Mouse (Mus musculus) intestine, embryonic 14.5 days (tissue): ENCODE measurements around the gene Higd1b. TPM values are rescaled to one million over a fixed set of nuclear protein-coding genes. Genes with fewer than 3 reads are reported as not detected.

ENCODE experiments used
- ATAC-seq: fragments of 200-750 bp; cut with Nextera tagmentation; replicated peaks from 2 replicates; pipeline ENCODE4 v1.8.0; 2017; ENCODE audit warnings: low read depth, moderate number of reproducible peaks, moderate TSS enrichment, moderate library complexity; ENCODE audit not compliant: low FRiP score, low TSS enrichment
- DNase-seq: peaks from one replicate; pipeline ENCODE4 v3.0.0-alpha.2; 2018; ENCODE audit warnings: low spot score
- H3K27ac ChIP-seq: fragments of 300-500 bp; sonication (generic); 2 replicates; pipeline ENCODE4 v1.5.1; 2014; ENCODE audit warnings: low read depth, mild to moderate bottlenecking, control low read depth
- H3K27me3 ChIP-seq: fragments of 300-500 bp; sonication (generic); replicated peaks from 2 replicates; pipeline ENCODE4 v1.6.1; 2014; ENCODE audit warnings: low read length, control low read depth; ENCODE audit not compliant: control insufficient read depth, insufficient read depth
- H3K36me3 ChIP-seq: fragments of 300-500 bp; sonication (generic); 2 replicates; pipeline ENCODE4 v1.6.1; 2014; ENCODE audit warnings: low read length, control low read depth; ENCODE audit not compliant: control insufficient read depth, insufficient read depth
- H3K4me1 ChIP-seq: fragments of 300-500 bp; sonication (generic); replicated peaks from 2 replicates; pipeline ENCODE4 v1.6.1; 2014; ENCODE audit warnings: low read length, control low read depth, mixed read lengths; ENCODE audit not compliant: control insufficient read depth, insufficient read depth
- H3K4me2 ChIP-seq: fragments of 300-500 bp; sonication (generic); 2 replicates; pipeline ENCODE4 v1.6.1; 2014; ENCODE audit warnings: low read length
- H3K4me3 ChIP-seq: fragments of 300-500 bp; sonication (generic); 2 replicates; pipeline ENCODE4 v1.5.1; 2014; ENCODE audit warnings: low read depth, low read length, control low read depth, mixed read lengths
- H3K9ac ChIP-seq: fragments of 300-500 bp; sonication (generic); 2 replicates; pipeline ENCODE4 v1.6.1; 2014; ENCODE audit warnings: mild to moderate bottlenecking, low read length
- H3K9me3 ChIP-seq: fragments of 300-500 bp; sonication (generic); 2 replicates; pipeline ENCODE4 v1.6.1; 2016; ENCODE audit warnings: low read length, control low read depth; ENCODE audit not compliant: control insufficient read depth
- WGBS: fragments of 180-500 bp; shearing (Covaris S2); extraction: QIAGEN DNeasy Blood & Tissue Kit; methylation state at CpG from one replicate; pipeline ENCODE4 v1.1.7; 2014; 5-methylcytosine and 5-hydroxymethylcytosine counted together
- polyA plus RNA-seq: library from polyadenylated mRNA; unstranded; fragments of >200 nt; fragmentation: Nextera tagmentation; extraction: Ambion mirVana; gene quantifications from 2 replicates; pipeline ENCODE4 v1.2.1, GENCODE M21; 2014

Gene Higd1b
- polyA plus RNA-seq, 1 experiment from 2014 or later: not detected

DNA sequence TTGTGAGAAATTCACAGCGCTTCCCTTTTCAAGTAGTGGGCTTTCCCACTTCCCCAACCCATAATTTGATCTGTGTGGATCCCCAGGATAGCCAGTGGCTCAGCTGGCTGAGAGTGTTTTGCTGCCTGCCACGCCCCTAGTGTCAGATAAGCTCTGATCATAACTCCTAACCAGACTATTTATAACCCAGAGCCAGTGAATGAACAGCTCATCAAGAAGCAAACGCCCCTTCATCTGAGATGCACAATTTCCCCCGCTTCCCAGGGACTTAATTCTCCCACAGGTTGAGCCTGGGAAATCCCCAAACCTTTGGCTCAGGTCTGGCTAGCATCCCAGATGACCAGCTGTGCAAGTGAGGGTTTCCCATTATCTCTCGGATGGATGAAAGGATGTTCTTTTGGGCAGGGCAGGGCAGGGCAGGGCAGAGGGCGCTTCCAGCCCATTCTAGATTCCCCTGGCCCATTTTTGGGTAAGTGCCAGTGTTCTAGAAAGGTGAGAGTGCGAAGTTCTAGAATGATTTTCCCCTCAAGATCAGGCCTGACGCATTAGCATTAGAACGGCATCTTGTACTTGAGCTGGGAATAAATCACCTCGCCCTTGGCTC is 49.1 kb downstream of the Higd1b start, which contains the start of gene Fam187a:
TSS of gene Fam187a (plus strand) at position 554 of the 604 bp plus-strand sequence.
- Histone ChIP-seq H3K4me1 (peaks cover 9% of the 10 kb centered on the region), H3K9ac (no peak within 1 kb of the TSS), H3K4me3 (no peak within 1 kb of the TSS), H3K27ac (no peak within 1 kb of the TSS), H3K27me3 (peaks cover 3% of the 10 kb centered on the region; the same call in 1 of the 2 replicates), H3K36me3 (no peaks in the 10 kb centered on the region), H3K4me2 (no peak within 1 kb of the TSS), H3K9me3 (no peaks in the 10 kb centered on the region)
- 58% methylated on average over 10 of the region's 10 CpGs for WGBS
- DNase-seq (no peak), ATAC-seq (no peak)

GRCm38 (mm10) chr11:102887433-102887832 is 51.8 kb downstream of the Higd1b start:
- WGBS: 84% methylated on average over 5 of the region's 5 CpGs
- DNase-seq (no peak), ATAC-seq (no peak)
- Histone ChIP-seq H3K4me3 (no peak overlapping the region), H3K9me3 (no peaks in the 10 kb centered on the region), H3K4me2 (no peak overlapping the region), H3K4me1 (0 out of 2 replicates have a peak, but pooled peaks cover 2% of the 10 kb centered on the region), H3K27ac (no peak overlapping the region), H3K27me3 (peaks cover 3% of the 10 kb centered on the region; the same call in 1 of the 2 replicates), H3K36me3 (no peaks in the 10 kb centered on the region), H3K9ac (no peak overlapping the region)

Other genes starting within 250 kb of the Higd1b start
- 20.4 and 21.9 TPM in 2 replicates for gene Fzd2, start 231.5 kb upstream of the Higd1b start, polyA plus RNA-seq
- gene Meioc, start 172.1 kb upstream of the Higd1b start, polyA plus RNA-seq: 0.31 and 1.3 TPM in 2 replicates
- gene Ccdc43, start 138.1 kb upstream of the Higd1b start, polyA plus RNA-seq: 43.5 and 43.6 TPM in 2 replicates
- gene Adam11, start 74.4 kb upstream of the Higd1b start, polyA plus RNA-seq: 4.9 and 5.8 TPM in 2 replicates
- gene Gjc1, start 16.1 kb upstream of the Higd1b start, polyA plus RNA-seq: 47.7 and 57.7 TPM in 2 replicates
- 180 and 184 TPM in 2 replicates for gene Eftud2, start 45.1 kb downstream of the Higd1b start, polyA plus RNA-seq
- gene Ccdc103, start 45.4 kb downstream of the Higd1b start, polyA plus RNA-seq: 0.81 and 1.2 TPM in 2 replicates
- not detected in 2 replicates for gene Fam187a, start 49.3 kb downstream of the Higd1b start, polyA plus RNA-seq
- 0.28 and 0.58 TPM in 2 replicates for gene Gfap, start 65.1 kb downstream of the Higd1b start, polyA plus RNA-seq
- 7.0 and 7.8 TPM in 2 replicates for gene Kif18b, start 89.3 kb downstream of the Higd1b start, polyA plus RNA-seq
- gene C1ql1, start 110.8 kb downstream of the Higd1b start, polyA plus RNA-seq: 8.2 and 9.0 TPM in 2 replicates
- 69.3 and 69.7 TPM in 2 replicates for gene Nmt1, start 192.3 kb downstream of the Higd1b start, polyA plus RNA-seq
- 164 and 183 TPM in 2 replicates for gene Dcakd, start 192.5 kb downstream of the Higd1b start, polyA plus RNA-seq